Mouse (Mus musculus) thymus, postnatal 14 days (tissue): ENCODE measurements around the gene Gnai2.
"Not testable (repeated sequence)": the region's sequence is repeated elsewhere in the genome, so short reads cannot be mapped to it uniquely, and the experiment has no call there.

Experiments
- DNase-seq: peaks from one replicate; pipeline ENCODE4 v3.0.0; 2021

Gnai2 gene

GRCm38 (mm10) chr9:107565556-107565955 lies 69.6 kb downstream of the Gnai2 start:
- DNase-seq, result not testable (repeated sequence)
